Mouse (Mus musculus) midbrain, postnatal 0 days (tissue): ENCODE measurements around the gene Gm19345. TPM values are rescaled to one million over a fixed set of nuclear protein-coding genes. Genes with fewer than 3 reads are reported as not detected.

Experiments
- ATAC-seq: fragments of 200-750 bp; cut with Nextera tagmentation; 2 replicates; pipeline ENCODE4 v1.8.0; 2017; ENCODE audit warnings: moderate number of reproducible peaks, mild to moderate bottlenecking, moderate TSS enrichment, moderate library complexity; ENCODE audit not compliant: low FRiP score
- DNase-seq: peaks from one replicate; pipeline ENCODE4 v3.0.0-alpha.2; 2015; ENCODE audit warnings: low spot score
- H3K27ac ChIP-seq: fragments of 300-500 bp; sonication (generic); 2 replicates; pipeline ENCODE4 v1.5.1; 2014; ENCODE audit warnings: low read depth, mild to moderate bottlenecking, low read length, mixed read lengths
- H3K27me3 ChIP-seq: fragments of 300-500 bp; sonication (generic); 2 replicates; pipeline ENCODE4 v1.6.1; 2014; ENCODE audit warnings: low read length, control low read depth, mixed read lengths; ENCODE audit not compliant: insufficient read depth
- H3K36me3 ChIP-seq: fragments of 300-500 bp; sonication (generic); 2 replicates; pipeline ENCODE4 v1.6.1; 2014; ENCODE audit warnings: low read length, control low read depth, mixed read lengths; ENCODE audit not compliant: insufficient read depth
- H3K4me1 ChIP-seq: fragments of 300-500 bp; sonication (generic); 2 replicates; pipeline ENCODE4 v1.6.1; 2014; ENCODE audit warnings: mild to moderate bottlenecking, control low read depth, antibody characterized with exemption, low read length, mixed read lengths; ENCODE audit not compliant: insufficient read depth
- H3K4me2 ChIP-seq: fragments of 300-500 bp; sonication (generic); 2 replicates; pipeline ENCODE4 v1.6.1; 2014; ENCODE audit warnings: low read depth, mild to moderate bottlenecking, low read length, mixed read lengths; ENCODE audit not compliant: poor library complexity, severe bottlenecking
- H3K4me3 ChIP-seq: fragments of 300-500 bp; sonication (generic); 2 replicates; pipeline ENCODE4 v1.5.1; 2014; ENCODE audit warnings: low read depth, mild to moderate bottlenecking, low read length, moderate library complexity
- H3K9ac ChIP-seq: fragments of 300-500 bp; sonication (generic); replicated peaks from 2 replicates; pipeline ENCODE4 v1.6.1; 2014; ENCODE audit warnings: mild to moderate bottlenecking, low read length, moderate library complexity, mixed read lengths; ENCODE audit not compliant: poor library complexity, severe bottlenecking
- H3K9me3 ChIP-seq: fragments of 300-500 bp; sonication (generic); 2 replicates; pipeline ENCODE4 v1.6.1; 2016; ENCODE audit warnings: low read length, control low read depth
- CTCF ChIP-seq: IDR thresholded peaks from 2 replicates; pipeline ENCODE4 v1.5.1; 2016; ENCODE audit warnings: antibody characterized with exemption, mild to moderate bottlenecking
- WGBS: fragments of 180-500 bp; shearing (Covaris S2); extraction: QIAGEN DNeasy Blood & Tissue Kit; methylation state at CpG from one replicate; pipeline ENCODE4 v1.1.7; 2014; 5-methylcytosine and 5-hydroxymethylcytosine counted together
- polyA plus RNA-seq: library from polyadenylated mRNA; unstranded; fragments of >200 nt; fragmentation: Nextera tagmentation; extraction: Ambion mirVana; gene quantifications from 2 replicates; pipeline ENCODE4 v1.2.1, GENCODE M21; 2015
- total RNA-seq: library from RNA; depleted of rRNA; stranded (reverse); fragments of >200 nt; gene quantifications from 2 replicates; pipeline ENCODE4 v1.2.3, GENCODE M21; 2014

Gene Gm19345
- total and polyA plus RNA-seq, 2 experiments from 2014 or later: 21.6 to 44.4 TPM

DNA sequence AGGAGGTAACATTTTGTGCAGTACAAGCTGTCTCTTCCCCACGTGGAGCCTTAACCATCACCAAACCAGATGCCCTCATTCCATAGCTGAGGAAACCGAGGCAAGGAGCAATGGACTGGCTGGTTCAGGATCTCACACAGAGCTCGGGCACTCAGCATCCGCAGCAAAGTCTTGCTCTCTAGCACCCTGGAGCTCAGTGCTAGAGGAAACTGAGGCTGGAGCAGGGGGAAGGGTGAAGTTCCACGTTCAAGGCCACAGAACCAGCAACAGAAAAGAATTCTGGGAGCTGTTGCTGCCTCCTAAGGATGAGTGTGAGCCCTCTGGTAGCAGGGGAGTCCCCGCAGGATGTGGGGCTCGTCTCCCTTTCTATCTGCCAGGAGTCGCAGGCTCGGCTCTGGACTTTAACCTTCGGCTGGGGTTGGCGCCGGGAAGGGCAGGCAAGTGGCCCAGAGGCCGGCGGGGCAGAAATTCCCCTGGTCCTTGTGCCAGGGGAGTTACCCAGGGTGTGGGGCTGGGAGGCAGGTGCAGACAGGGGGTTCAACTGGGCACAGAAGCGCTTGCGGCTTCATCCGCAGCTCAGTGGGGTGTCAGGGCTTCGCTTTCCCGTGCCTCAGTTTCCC, 8.8 kb upstream of the Gm19345 start:
- 30% methylated on average over 19 of the region's 19 CpGs for WGBS
- H3K9me3 ChIP-seq: no peaks in the 10 kb centered on the region
- H3K27me3 ChIP-seq: peaks cover 17% of the 10 kb centered on the region
- H3K4me1 ChIP-seq: no peaks in the 10 kb centered on the region
- no peak overlapping the region for H3K27ac ChIP-seq
- ATAC-seq (no peak), DNase-seq (no peak)
- H3K4me3 ChIP-seq: no peak overlapping the region
- no peak overlapping the region for H3K9ac ChIP-seq
- H3K36me3 ChIP-seq: no peaks in the 10 kb centered on the region
- TF ChIP-seq CTCF: no peak
- no peak overlapping the region for H3K4me2 ChIP-seq

DNA sequence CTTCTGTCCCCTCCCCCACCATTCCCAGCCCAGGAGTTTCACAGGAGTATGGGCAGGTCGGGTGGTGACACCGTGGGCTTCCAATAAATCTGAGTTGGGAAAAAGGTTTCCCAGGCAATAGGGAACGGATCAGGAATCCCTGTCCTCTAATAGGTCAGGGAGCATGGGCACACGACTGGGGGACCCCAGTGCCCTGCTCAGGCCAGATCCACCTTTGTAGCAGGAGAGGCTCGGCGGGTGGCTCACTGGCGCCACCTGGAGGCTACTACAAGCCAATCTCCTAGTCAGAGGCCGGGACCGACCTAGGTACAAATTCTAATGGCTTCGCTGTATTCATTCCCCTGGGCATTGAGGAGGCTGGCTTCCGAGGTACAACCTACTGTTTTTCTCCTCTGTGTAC, 8.2 kb upstream of the Gm19345 start:
- no peak overlapping the region for H3K4me2 ChIP-seq
- no peak overlapping the region for H3K4me3 ChIP-seq
- WGBS: 7% methylated on average over 11 of the region's 11 CpGs
- H3K9me3 ChIP-seq: no peaks in the 10 kb centered on the region
- no peaks in the 10 kb centered on the region for H3K36me3 ChIP-seq
- H3K9ac ChIP-seq: no peak overlapping the region
- H3K27me3 ChIP-seq: peaks cover 17% of the 10 kb centered on the region
- DNase-seq (peak; percentile 58), ATAC-seq (peak; percentile 76; the same call in 1 of the 2 replicates)
- H3K4me1 ChIP-seq: no peaks in the 10 kb centered on the region
- TF ChIP-seq CTCF: peak; percentile 84
- H3K27ac ChIP-seq: no peak overlapping the region

DNA sequence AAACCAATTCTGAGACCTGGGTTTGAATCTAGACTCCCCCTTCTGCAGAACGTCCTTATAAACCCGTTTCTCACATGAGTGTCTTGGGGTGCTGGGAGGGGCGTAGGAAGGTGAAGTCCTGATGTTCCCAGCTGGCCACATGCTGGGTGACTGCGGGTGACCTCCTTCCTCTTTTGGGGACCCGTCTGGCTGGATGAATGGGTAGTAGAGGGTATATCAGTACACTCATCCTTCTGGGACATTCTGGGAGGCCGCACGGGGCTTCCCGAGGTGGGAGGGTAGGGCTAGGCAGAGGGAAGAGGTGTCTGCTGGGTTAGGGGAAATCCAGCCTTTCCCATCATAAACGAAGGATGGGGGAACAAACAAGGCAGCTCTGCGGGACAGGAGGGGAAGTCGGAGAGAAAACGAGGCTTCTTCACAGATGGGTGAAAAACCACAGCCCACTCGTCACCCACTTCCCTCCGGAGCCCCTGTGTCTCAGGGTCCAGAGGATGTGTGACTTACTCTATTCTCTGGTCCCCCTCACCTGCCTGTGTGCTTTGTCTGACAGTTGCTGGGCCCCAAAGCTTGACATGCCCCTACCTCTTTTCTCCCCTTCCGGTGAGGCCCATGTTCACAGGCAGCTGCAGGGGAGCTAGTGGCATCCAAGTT, 7.2 kb upstream of the Gm19345 start:
- H3K9ac ChIP-seq: no peak overlapping the region
- no peak for DNase-seq
- 58% methylated on average over 15 of the region's 15 CpGs for WGBS
- H3K27me3 ChIP-seq: peaks cover 17% of the 10 kb centered on the region
- no peak overlapping the region for H3K27ac ChIP-seq
- no peak for ATAC-seq
- no peaks in the 10 kb centered on the region for H3K36me3 ChIP-seq
- no peak overlapping the region for H3K4me2 ChIP-seq
- no peaks in the 10 kb centered on the region for H3K4me1 ChIP-seq
- no peak overlapping the region for H3K4me3 ChIP-seq
- no peaks in the 10 kb centered on the region for H3K9me3 ChIP-seq
- TF ChIP-seq CTCF: no peak

DNA sequence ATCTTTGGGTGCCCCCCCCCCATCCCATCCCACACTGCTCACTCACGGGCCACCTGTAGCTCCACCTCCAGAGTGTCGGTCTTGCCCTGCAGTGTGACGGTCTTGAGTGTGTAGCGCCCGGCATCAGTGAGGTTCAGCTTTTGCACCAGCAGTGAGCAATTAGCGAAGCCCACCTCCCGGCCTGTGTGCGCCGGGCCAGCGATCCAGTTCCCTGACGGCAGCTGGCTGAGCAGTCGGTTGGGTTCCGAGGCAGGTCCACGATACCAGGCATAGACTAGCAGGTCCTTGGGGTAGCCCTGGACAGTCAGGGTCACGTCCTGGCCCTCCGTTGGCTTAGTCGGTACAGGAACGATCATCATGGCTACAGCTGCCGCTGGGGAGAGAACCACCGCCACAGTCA, 1.7 kb downstream of the Gm19345 start:
- Histone ChIP-seq H3K4me1 (no peaks in the 10 kb centered on the region), H3K36me3 (peaks cover 6% of the 10 kb centered on the region; the same call in 1 of the 2 replicates), H3K27me3 (peaks cover 3% of the 10 kb centered on the region; the same call in 1 of the 2 replicates), H3K9me3 (no peaks in the 10 kb centered on the region), H3K27ac (no peak overlapping the region), H3K4me3 (no peak overlapping the region), H3K4me2 (no peak overlapping the region), H3K9ac (no peak overlapping the region)
- ATAC-seq (no peak), DNase-seq (no peak)
- no peak for TF ChIP-seq CTCF
- 93% methylated on average over 20 of the region's 20 CpGs for WGBS

- no peak for TF ChIP-seq CTCF
- no peak overlapping the region for H3K4me3 ChIP-seq
- H3K9me3 ChIP-seq: no peaks in the 10 kb centered on the region
- H3K9ac ChIP-seq: no peak overlapping the region
- peaks cover under 1% of the 10 kb centered on the region; the same call in 1 of the 2 replicates for H3K27me3 ChIP-seq
- no peaks in the 10 kb centered on the region for H3K4me1 ChIP-seq
- WGBS: 91% methylated on average over 5 of the region's 5 CpGs
- H3K36me3 ChIP-seq: peaks cover 6% of the 10 kb centered on the region; the same call in 1 of the 2 replicates
- H3K27ac ChIP-seq: no peak overlapping the region
- ATAC-seq: no peak
- no peak for DNase-seq
- H3K4me2 ChIP-seq: no peak overlapping the region
Observed at GRCm38 (mm10) chr7:19855663-19856062, 3.9 kb downstream of the Gm19345 start.

DNA sequence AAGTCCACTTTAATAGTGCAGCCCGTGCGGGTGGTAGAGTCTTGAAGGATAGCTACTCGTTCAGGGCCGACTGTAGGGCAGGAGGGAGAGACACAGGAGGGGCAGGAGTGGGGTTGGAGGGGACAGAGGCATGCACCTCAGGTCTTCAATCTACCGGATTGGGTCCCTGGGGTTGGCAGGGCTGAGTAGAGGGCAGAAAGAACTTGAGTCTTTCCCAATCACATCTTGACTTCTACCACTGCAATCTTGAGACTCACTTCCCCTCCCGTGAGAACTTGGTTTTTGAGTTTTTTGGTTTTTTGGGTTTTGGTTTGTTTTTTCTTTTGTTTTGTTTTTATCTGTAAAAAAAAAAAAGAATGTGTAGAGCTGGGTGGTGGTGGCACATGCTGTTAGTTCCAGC, 4.5 kb downstream of the Gm19345 start:
- no peak for DNase-seq
- WGBS: 84% methylated on average over 6 of the region's 6 CpGs
- ATAC-seq: no peak
- no peaks in the 10 kb centered on the region for H3K27me3 ChIP-seq
- no peak for TF ChIP-seq CTCF
- H3K9me3 ChIP-seq: no peaks in the 10 kb centered on the region
- H3K27ac ChIP-seq: no peak overlapping the region
- no peak overlapping the region for H3K9ac ChIP-seq
- peaks cover 6% of the 10 kb centered on the region; the same call in 1 of the 2 replicates for H3K36me3 ChIP-seq
- no peaks in the 10 kb centered on the region for H3K4me1 ChIP-seq
- no peak overlapping the region for H3K4me2 ChIP-seq
- no peak overlapping the region for H3K4me3 ChIP-seq
